Mouse (Mus musculus) kidney, embryonic 16.5 days (tissue): ENCODE data around the gene Vmn2r114. TPM values are rescaled to one million over a fixed set of nuclear protein-coding genes. Genes with fewer than 3 reads are reported as not detected.
"Not testable (repeated sequence)": the region's sequence is repeated elsewhere in the genome, so short reads cannot be mapped to it uniquely, and the experiment has no call there.

Source experiments
- ATAC-seq: fragments of 200-750 bp; cut with Nextera tagmentation; 2 replicates; pipeline ENCODE4 v1.8.0; 2017; ENCODE audit warnings: moderate TSS enrichment; ENCODE audit not compliant: low FRiP score, low TSS enrichment
- H3K27ac ChIP-seq: fragments of 300-500 bp; sonication (generic); 2 replicates; pipeline ENCODE4 v1.5.1; 2014; ENCODE audit warnings: low read length
- H3K27me3 ChIP-seq: fragments of 300-500 bp; sonication (generic); 2 replicates; pipeline ENCODE4 v1.6.1; 2014; ENCODE audit warnings: low read length, control low read depth, mixed read lengths; ENCODE audit not compliant: insufficient read depth
- H3K36me3 ChIP-seq: fragments of 300-500 bp; sonication (generic); 2 replicates; pipeline ENCODE4 v1.6.1; 2014; ENCODE audit warnings: low read length, control low read depth, mixed read lengths; ENCODE audit not compliant: insufficient read depth
- H3K4me1 ChIP-seq: fragments of 300-500 bp; sonication (generic); 2 replicates; pipeline ENCODE4 v1.6.1; 2014; ENCODE audit warnings: low read length, control low read depth, mixed read lengths; ENCODE audit not compliant: insufficient read depth
- H3K4me2 ChIP-seq: fragments of 300-500 bp; sonication (generic); replicated peaks from 2 replicates; pipeline ENCODE4 v1.6.1; 2014; ENCODE audit warnings: low read depth, low read length
- H3K4me3 ChIP-seq: fragments of 300-500 bp; sonication (generic); 2 replicates; pipeline ENCODE4 v1.5.1; 2014; ENCODE audit warnings: mild to moderate bottlenecking, low read length
- H3K9ac ChIP-seq: fragments of 300-500 bp; sonication (generic); replicated peaks from 2 replicates; pipeline ENCODE4 v1.6.1; 2014; ENCODE audit warnings: low read length
- H3K9me3 ChIP-seq: fragments of 300-500 bp; sonication (generic); 2 replicates; pipeline ENCODE4 v1.6.1; 2016; ENCODE audit warnings: low read length, control low read depth
- WGBS: fragments of 180-500 bp; shearing (Covaris S2); extraction: QIAGEN DNeasy Blood & Tissue Kit; methylation state at CpG from one replicate; pipeline ENCODE4 v1.1.7; 2014; 5-methylcytosine and 5-hydroxymethylcytosine counted together
- polyA plus RNA-seq: library from polyadenylated mRNA; unstranded; fragments of >200 nt; fragmentation: Nextera tagmentation; extraction: Ambion mirVana; gene quantifications from 2 replicates; pipeline ENCODE4 v1.2.1, GENCODE M21; 2015

The Vmn2r114 gene
- not detected in 2 replicates for polyA plus RNA-seq

GRCm38 (mm10) chr17:23312437-23312836 is at the start of gene Vmn2r114:
Vmn2r114 (minus strand) TSS chr17:23312537.
- H3K9ac ChIP-seq, H3K4me2 ChIP-seq, H3K27ac ChIP-seq, H3K9me3 ChIP-seq, H3K36me3 ChIP-seq, ATAC-seq, H3K4me3 ChIP-seq, H3K4me1 ChIP-seq, H3K27me3 ChIP-seq: not testable (repeated sequence)
- 69% methylated on average over 2 of the region's 2 CpGs for WGBS

GRCm38 (mm10) chr17:23351644-23352043 is 39.3 kb upstream of the Vmn2r114 start:
- H3K9me3 ChIP-seq, result no peaks in the 10 kb centered on the region
- ATAC-seq, result no peak

DNA sequence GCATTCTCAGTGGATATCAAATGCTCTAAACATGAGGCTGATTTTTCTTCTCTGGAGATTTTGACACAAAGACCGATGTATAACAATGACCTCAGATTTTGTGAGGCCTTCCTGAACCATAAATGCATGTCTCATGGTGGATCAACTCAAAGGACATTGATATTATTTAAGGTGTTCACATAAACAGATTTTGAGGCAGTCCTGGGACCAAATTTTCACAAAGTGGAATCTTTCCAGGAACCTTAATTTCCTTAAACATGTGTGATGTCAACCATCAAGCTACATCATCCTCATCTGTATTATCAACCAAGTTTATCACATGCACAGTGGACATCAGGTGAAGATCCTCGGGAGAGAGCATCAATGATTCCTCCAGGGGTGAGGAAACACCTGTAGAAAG is 31.1 kb upstream of the Vmn2r114 start, which contains the start of gene Vmn2r115:
Gene Vmn2r115, plus strand, starts transcription at position 301 of the 400 bp plus-strand sequence.
- not testable (repeated sequence) for H3K9me3 ChIP-seq, H3K9ac ChIP-seq, H3K4me2 ChIP-seq, H3K27ac ChIP-seq, ATAC-seq, H3K4me1 ChIP-seq, H3K4me3 ChIP-seq, H3K27me3 ChIP-seq, H3K36me3 ChIP-seq
- WGBS, result 63% methylated on average over 2 of the region's 2 CpGs

More at GRCm38 (mm10) chr17:23351644-23352043, 39.3 kb upstream of the Vmn2r114 start:
- Histone ChIP-seq H3K4me3 (no peak overlapping the region), H3K27ac (no peak overlapping the region), H3K4me2 (no peak overlapping the region), H3K27me3 (no peaks in the 10 kb centered on the region), H3K4me1 (no peaks in the 10 kb centered on the region), H3K9ac (no peak overlapping the region), H3K36me3 (no peaks in the 10 kb centered on the region)
- WGBS, result 75% methylated on average over 1 of the region's 1 CpGs

DNA sequence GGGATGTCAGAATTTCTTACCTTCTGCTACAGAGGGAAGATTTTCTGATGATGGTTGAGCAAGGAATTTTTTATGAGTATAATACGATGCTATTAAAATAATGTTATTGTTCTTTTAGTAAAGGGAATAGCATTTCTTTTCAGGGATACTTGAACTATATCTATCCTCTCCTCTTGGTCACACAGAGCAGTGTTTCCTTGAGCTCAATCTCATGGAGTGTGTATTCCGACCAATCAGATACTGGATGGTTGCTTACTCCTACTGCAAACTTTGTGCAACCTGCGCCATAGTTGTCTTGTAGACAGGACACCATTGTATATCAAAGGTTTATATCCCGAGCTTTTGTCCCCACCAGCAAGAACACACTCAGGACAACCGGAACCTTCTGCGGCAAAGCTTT is 18.3 kb upstream of the Vmn2r114 start:
- H3K36me3 ChIP-seq, result no peaks in the 10 kb centered on the region
- no peak overlapping the region for H3K4me2 ChIP-seq
- no peak overlapping the region for H3K4me3 ChIP-seq
- no peaks in the 10 kb centered on the region for H3K4me1 ChIP-seq
- WGBS, result 79% methylated on average over 6 of the region's 6 CpGs
- no peak overlapping the region for H3K9ac ChIP-seq
- peaks cover 13% of the 10 kb centered on the region for H3K9me3 ChIP-seq
- H3K27me3 ChIP-seq, result no peaks in the 10 kb centered on the region
- no peak for ATAC-seq
- no peak overlapping the region for H3K27ac ChIP-seq

Other genes starting within 250 kb of the Vmn2r114 start
- 11.1 and 11.7 TPM in 2 replicates for gene Zfp40, start 119.3 kb downstream of the Vmn2r114 start, polyA plus RNA-seq
- gene Vmn2r115, start 31.2 kb upstream of the Vmn2r114 start, polyA plus RNA-seq, result not detected in 2 replicates
- gene Vmn2r116, start 72.1 kb upstream of the Vmn2r114 start, polyA plus RNA-seq, result not detected in 2 replicates
- not detected in 2 replicates for gene Vmn2r117, start 167.2 kb upstream of the Vmn2r114 start, polyA plus RNA-seq